Comparison of ENCODE assay signal across 8 mouse cellular contexts in genomic region chr12:86890091-86890720, GRCm38 (mm10). TPM values are rescaled to one million over a fixed set of nuclear protein-coding genes. Genes with fewer than 3 reads are reported as not detected.
DNase-seq lines count a peak whose midpoint lies in the region; ATAC-seq lines count a peak whose summit lies in the region.

No protein-coding gene starts in this region.

- intact Hi-C loops in left cerebral cortex, postnatal 4 days (cut with DNase I) = no loop called here

- no peaks in the 10 kb centered on the region for H3K36me3 ChIP-seq in intestine, embryonic 15.5 days
- no peaks in the 10 kb centered on the region for H3K36me3 ChIP-seq in midbrain, embryonic 10.5 days

- peak overlapping the region; percentile 29 for H3K4me2 ChIP-seq in intestine, embryonic 15.5 days (replicated peaks)

- peak; percentile 24 to 46 for DNase-seq in cerebellum, postnatal 14 days
- no peak for DNase-seq in cerebellum, postnatal 36 days
- DNase-seq in midbrain, embryonic 10.5 days (ENCODE audit: low spot score) = no peak
- no peak for DNase-seq in T-cell, adult 2 months (ENCODE audit: low spot score)
- no peak for DNase-seq in yolk sac, embryonic 10.5 days (ENCODE audit: low spot score)
- DNase-seq in left cerebral cortex, postnatal 4 days = no peak

- H3K9ac ChIP-seq in intestine, embryonic 15.5 days = no peak overlapping the region

- 55% methylated on average over 12 of the region's 12 CpGs for WGBS in intestine, embryonic 15.5 days
- WGBS in midbrain, embryonic 10.5 days = 49% methylated on average over 12 of the region's 12 CpGs

- H3K27ac ChIP-seq in brown adipose tissue, adult 24 weeks (replicated peaks; ENCODE audit: low read depth, low read length) = peak overlapping the region; percentile 88
- H3K27ac ChIP-seq in intestine, embryonic 15.5 days = peak overlapping the region; percentile 98
- H3K27ac ChIP-seq in midbrain, embryonic 10.5 days (replicated peaks) = peak overlapping the region; percentile 94

- no peaks in the 10 kb centered on the region for H3K27me3 ChIP-seq in intestine, embryonic 15.5 days (replicated peaks)
- H3K27me3 ChIP-seq in midbrain, embryonic 10.5 days (ENCODE audit: low read depth, poor library complexity, severe bottlenecking) = peaks cover 22% of the 10 kb centered on the region

- H3K4me1 ChIP-seq in brown adipose tissue, adult 24 weeks (ENCODE audit: control insufficient read depth, insufficient read depth, insufficient read length, low read length) = peaks cover 47% of the 10 kb centered on the region
- H3K4me1 ChIP-seq in intestine, embryonic 15.5 days (replicated peaks) = peaks cover 78% of the 10 kb centered on the region
- peaks cover 98% of the 10 kb centered on the region for H3K4me1 ChIP-seq in midbrain, embryonic 10.5 days

- no peak for ATAC-seq in intestine, embryonic 15.5 days

- no peaks in the 10 kb centered on the region for H3K9me3 ChIP-seq in intestine, embryonic 15.5 days
- H3K9me3 ChIP-seq in midbrain, embryonic 10.5 days (replicated peaks) = no peaks in the 10 kb centered on the region

- H3K4me3 ChIP-seq in brown adipose tissue, adult 24 weeks (ENCODE audit: insufficient read depth, low read depth, low read length) = no peak overlapping the region
- no peak overlapping the region for H3K4me3 ChIP-seq in intestine, embryonic 15.5 days (replicated peaks)
- H3K4me3 ChIP-seq in midbrain, embryonic 10.5 days = peak overlapping the region; percentile 57; the same call in 1 of the 2 replicates

RNA-seq across cellular contexts. Expression of gene Irf2bpl, which starts 5.6 kb away (rescaled TPM):
- polyA plus RNA-seq in brown adipose tissue, adult 24 weeks (2012; ENCODE audit: insufficient read depth, insufficient read length, missing spikeins) = 7.1 and 23.0 TPM in 2 replicates
- 19.6 and 22.4 TPM in 2 replicates for polyA plus RNA-seq in intestine, embryonic 15.5 days (2015; fragmentation: Nextera tagmentation; extraction: Ambion mirVana)
- 28.6 and 39.6 TPM in 2 replicates for polyA plus RNA-seq in midbrain, embryonic 10.5 days (2016; fragmentation: Nextera tagmentation; extraction: Ambion mirVana)
- total RNA-seq in left cerebral cortex, postnatal 4 days (2021) = 100 to 1,000 TPM; 124 to 127 TPM

RNA-seq across cellular contexts. Expression of gene Cipc, which starts 56.6 kb away (rescaled TPM):
- polyA plus RNA-seq in brown adipose tissue, adult 24 weeks (2012; ENCODE audit: insufficient read depth, insufficient read length, missing spikeins) = 15.9 and 16.4 TPM in 2 replicates
- polyA plus RNA-seq in intestine, embryonic 15.5 days (2015; fragmentation: Nextera tagmentation; extraction: Ambion mirVana) = 10.6 TPM in 2 replicates
- polyA plus RNA-seq in midbrain, embryonic 10.5 days (2016; fragmentation: Nextera tagmentation; extraction: Ambion mirVana) = 33.2 and 35.5 TPM in 2 replicates
- 10 to 100 TPM; 56.9 to 60.6 TPM for total RNA-seq in left cerebral cortex, postnatal 4 days (2021)

Comparison
In these comparisons a context has a peak if more than half of its experiments do, and no peak if none do; other contexts are left out.
1. DNase-seq: peak in cerebellum, postnatal 14 days (2 of 2); none in cerebellum, postnatal 36 days (0 of 2), midbrain, embryonic 10.5 days (single experiment), T-cell, adult 2 months (single experiment), yolk sac, embryonic 10.5 days (single experiment) and left cerebral cortex, postnatal 4 days (single experiment).
2. Peak in every context shown above with its lines, with median percentiles within 50 percentile points of each other: H3K27ac ChIP-seq.